Mouse (Mus musculus) natural killer cell, adult 2 months (primary cell): ENCODE data around the gene Ubr7.

Experiments
- DNase-seq, 2 experiments: peaks; one replicate each; pipeline ENCODE4 v3.0.0; 2022; ENCODE audit warnings: low spot score in 2 of 2

The Ubr7 gene

GRCm38 (mm10) chr12:102757689-102758402, at the start of gene Ubr7, which contains the start of the genes Gm28051 and Gon7:
Gene Ubr7, plus strand, starts transcription at chr12:102757967.
Gene Gm28051, minus strand, starts transcription at chr12:102757765.
Gene Gon7, minus strand, starts transcription at chr12:102757803.
- peak; percentile 91 to 94 for DNase-seq

GRCm38 (mm10) chr12:102708220-102708619, 49.5 kb upstream of the Ubr7 start:
- DNase-seq, result no peak

- no peak for DNase-seq
These were observed 47.9 kb upstream of the Ubr7 start for GRCm38 (mm10) chr12:102709896-102710295.

GRCm38 (mm10) chr12:102710851-102711375, 46.9 kb upstream of the Ubr7 start:
- no peak for DNase-seq

- no peak for DNase-seq
These were observed 44.5 kb upstream of the Ubr7 start for GRCm38 (mm10) chr12:102713153-102713865.

GRCm38 (mm10) chr12:102714116-102714515, 43.7 kb upstream of the Ubr7 start:
- no peak for DNase-seq

- no peak for DNase-seq
These were observed 42.9 kb upstream of the Ubr7 start for GRCm38 (mm10) chr12:102714654-102715395.

GRCm38 (mm10) chr12:102719552-102720315, 38.0 kb upstream of the Ubr7 start:
- peak; percentile 33 to 49 for DNase-seq

- no peak for DNase-seq
These were observed 35.3 kb upstream of the Ubr7 start for GRCm38 (mm10) chr12:102722451-102722850.

GRCm38 (mm10) chr12:102722966-102723365, 34.8 kb upstream of the Ubr7 start:
- no peak for DNase-seq

- DNase-seq, result no peak
These were observed 33.9 kb upstream of the Ubr7 start for GRCm38 (mm10) chr12:102723861-102724260.

- DNase-seq, result no peak
These were observed 32.6 kb upstream of the Ubr7 start for GRCm38 (mm10) chr12:102725146-102725545.

GRCm38 (mm10) chr12:102725761-102726175, 32.0 kb upstream of the Ubr7 start:
- DNase-seq, result no peak

GRCm38 (mm10) chr12:102729855-102730797, 27.6 kb upstream of the Ubr7 start:
- DNase-seq, result no peak

- no peak for DNase-seq
These were observed 26.8 kb upstream of the Ubr7 start for GRCm38 (mm10) chr12:102730798-102731619.

GRCm38 (mm10) chr12:102733381-102733780, 24.4 kb upstream of the Ubr7 start:
- peak; percentile 36 to 66 for DNase-seq

GRCm38 (mm10) chr12:102739096-102739495, 18.7 kb upstream of the Ubr7 start:
- DNase-seq, result no peak

GRCm38 (mm10) chr12:102740285-102740684, 17.5 kb upstream of the Ubr7 start:
- peak; percentile 37 to 51 for DNase-seq

- no peak for DNase-seq
These were observed 15.7 kb upstream of the Ubr7 start for GRCm38 (mm10) chr12:102742056-102742455.
